Mouse (Mus musculus) neural tube, embryonic 12.5 days (tissue): ENCODE measurements around the gene Lrrc73. TPM values are rescaled to one million over a fixed set of nuclear protein-coding genes. Genes with fewer than 3 reads are reported as not detected.

Source experiments
- ATAC-seq: fragments of 200-750 bp; cut with Nextera tagmentation; 2 replicates; pipeline ENCODE4 v1.8.0; 2017; ENCODE audit warnings: low read depth, mild to moderate bottlenecking, moderate TSS enrichment, moderate library complexity; ENCODE audit not compliant: low FRiP score
- H3K27ac ChIP-seq: fragments of 300-500 bp; sonication (generic); 2 replicates; pipeline ENCODE4 v1.5.1; 2016
- H3K27me3 ChIP-seq: fragments of 300-500 bp; sonication (generic); replicated peaks from 2 replicates; pipeline ENCODE4 v1.6.1; 2016; ENCODE audit warnings: mild to moderate bottlenecking
- H3K36me3 ChIP-seq: fragments of 300-500 bp; sonication (generic); 2 replicates; pipeline ENCODE4 v1.6.1; 2016; ENCODE audit warnings: mild to moderate bottlenecking
- H3K4me1 ChIP-seq: fragments of 300-500 bp; sonication (generic); 2 replicates; pipeline ENCODE4 v1.6.1; 2016
- H3K4me2 ChIP-seq: fragments of 300-500 bp; sonication (generic); replicated peaks from 2 replicates; pipeline ENCODE4 v1.6.1; 2016; ENCODE audit warnings: mild to moderate bottlenecking
- H3K4me3 ChIP-seq: fragments of 300-500 bp; sonication (generic); 2 replicates; pipeline ENCODE4 v1.5.1; 2016
- H3K9ac ChIP-seq: fragments of 300-500 bp; sonication (generic); 2 replicates; pipeline ENCODE4 v1.6.1; 2016; ENCODE audit warnings: mild to moderate bottlenecking
- H3K9me3 ChIP-seq: fragments of 300-500 bp; sonication (generic); 2 replicates; pipeline ENCODE4 v1.6.1; 2016; ENCODE audit warnings: mild to moderate bottlenecking
- whole genome bisulfite sequencing: fragments of 180-500 bp; shearing (Covaris S2); methylation state at CpG from one replicate; pipeline ENCODE4 v1.1.7; 2016; 5-methylcytosine and 5-hydroxymethylcytosine counted together
- polyA plus RNA-seq: library from polyadenylated mRNA; unstranded; fragments of >200 nt; fragmentation: Nextera tagmentation; extraction: Ambion mirVana; gene quantifications from 2 replicates; pipeline ENCODE4 v1.2.1, GENCODE M21; 2016

The Lrrc73 gene
- polyA plus RNA-seq = 3.4 and 3.6 TPM in 2 replicates

DNA sequence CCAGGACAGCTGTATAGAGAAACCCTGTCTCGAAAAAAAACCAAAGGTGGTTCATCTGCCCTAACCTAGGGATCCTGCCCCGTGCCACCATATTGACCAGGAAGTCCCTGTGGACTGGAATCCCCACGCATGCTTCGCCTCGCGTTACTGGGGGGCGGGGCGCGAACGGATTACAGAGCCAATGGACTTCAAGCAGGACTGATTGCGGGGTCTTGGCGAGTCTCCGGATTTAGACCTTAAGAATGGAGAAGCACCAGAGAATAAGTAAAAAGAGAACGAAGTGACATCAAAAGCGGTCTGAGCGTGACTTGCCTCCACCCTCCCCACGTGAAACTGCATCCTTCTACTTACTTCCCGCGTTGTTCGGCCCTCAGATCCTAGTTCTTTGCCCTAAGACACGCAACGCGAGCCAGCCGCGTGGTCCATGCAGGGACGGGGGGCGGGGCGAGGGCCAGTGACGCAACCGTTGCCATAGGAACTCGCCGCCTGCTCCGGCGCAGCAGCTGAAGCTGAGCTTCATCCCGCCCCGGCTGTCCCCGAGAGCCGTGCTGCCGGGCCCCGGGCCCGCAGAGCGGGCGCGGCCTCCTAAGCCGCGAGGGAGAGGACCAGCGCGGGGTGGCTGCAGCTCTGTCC, at the start of gene Lrrc73:
Gene Lrrc73 (plus strand): TSS at position 80 of the 633 bp plus-strand sequence.
- Histone ChIP-seq H3K4me2 (peak within 1 kb of the TSS; percentile 98), H3K36me3 (peaks cover 42% of the 10 kb centered on the region), H3K4me1 (peaks cover 29% of the 10 kb centered on the region), H3K9ac (peak within 1 kb of the TSS; percentile 78), H3K27ac (peak within 1 kb of the TSS; percentile 26; the same call in 1 of the 2 replicates), H3K27me3 (peaks cover 11% of the 10 kb centered on the region), H3K9me3 (no peaks in the 10 kb centered on the region), H3K4me3 (peak within 1 kb of the TSS; percentile 71)
- peak; percentile 89 for ATAC-seq
- 2% methylated on average over 48 of the region's 48 CpGs for WGBS

GRCm38 (mm10) chr17:46206676-46207075, 46.7 kb upstream of the Lrrc73 start:
- Histone ChIP-seq H3K4me1 (peaks cover 15% of the 10 kb centered on the region), H3K4me3 (no peak overlapping the region), H3K27me3 (no peaks in the 10 kb centered on the region), H3K36me3 (peaks cover 58% of the 10 kb centered on the region), H3K9ac (no peak overlapping the region), H3K4me2 (no peak overlapping the region), H3K27ac (no peak overlapping the region), H3K9me3 (no peaks in the 10 kb centered on the region)
- ATAC-seq = no peak

- H3K9ac ChIP-seq = no peak overlapping the region
- WGBS = 91% methylated on average over 3 of the region's 3 CpGs
- H3K27me3 ChIP-seq = no peaks in the 10 kb centered on the region
- H3K4me1 ChIP-seq = no peaks in the 10 kb centered on the region
- H3K36me3 ChIP-seq = peaks cover 86% of the 10 kb centered on the region
- no peak overlapping the region for H3K27ac ChIP-seq
- no peak for ATAC-seq
- no peak overlapping the region for H3K4me2 ChIP-seq
- H3K9me3 ChIP-seq = no peaks in the 10 kb centered on the region
- H3K4me3 ChIP-seq = no peak overlapping the region
Measured at GRCm38 (mm10) chr17:46210550-46210949, 42.8 kb upstream of the Lrrc73 start.

DNA sequence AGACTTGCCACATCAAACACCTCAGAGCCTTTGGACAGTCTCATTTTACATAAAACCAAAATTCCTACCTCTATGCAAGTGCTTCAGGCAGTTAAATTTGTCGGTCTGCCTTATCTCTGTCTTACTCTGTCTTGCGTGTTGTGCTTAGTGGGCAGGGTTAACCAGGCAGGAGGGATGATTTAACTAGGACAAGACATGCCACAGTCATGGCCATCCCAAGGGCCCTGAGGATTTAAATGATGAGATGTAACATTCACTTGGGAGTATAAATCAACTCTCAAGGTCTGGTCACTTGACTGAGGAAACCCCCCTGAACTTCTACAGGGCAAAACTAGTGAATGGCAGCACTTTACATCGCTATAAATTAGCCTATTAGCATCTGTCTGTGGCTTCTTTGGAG, 31.7 kb upstream of the Lrrc73 start:
- peaks cover 94% of the 10 kb centered on the region for H3K36me3 ChIP-seq
- no peaks in the 10 kb centered on the region for H3K9me3 ChIP-seq
- no peak for ATAC-seq
- no peak overlapping the region for H3K9ac ChIP-seq
- H3K4me1 ChIP-seq = no peaks in the 10 kb centered on the region
- no peak overlapping the region for H3K4me3 ChIP-seq
- 96% methylated on average over 3 of the region's 3 CpGs for whole genome bisulfite sequencing
- no peaks in the 10 kb centered on the region for H3K27me3 ChIP-seq
- H3K27ac ChIP-seq = no peak overlapping the region
- H3K4me2 ChIP-seq = no peak overlapping the region

- H3K9ac ChIP-seq = no peak overlapping the region
- H3K27me3 ChIP-seq = no peaks in the 10 kb centered on the region
- peaks cover 96% of the 10 kb centered on the region for H3K36me3 ChIP-seq
- 90% methylated on average over 7 of the region's 7 CpGs for WGBS
- no peak overlapping the region for H3K4me3 ChIP-seq
- no peaks in the 10 kb centered on the region for H3K4me1 ChIP-seq
- ATAC-seq = no peak
- no peak overlapping the region for H3K27ac ChIP-seq
- no peaks in the 10 kb centered on the region for H3K9me3 ChIP-seq
- no peak overlapping the region for H3K4me2 ChIP-seq
Measured at GRCm38 (mm10) chr17:46227576-46227975, 25.8 kb upstream of the Lrrc73 start.

DNA sequence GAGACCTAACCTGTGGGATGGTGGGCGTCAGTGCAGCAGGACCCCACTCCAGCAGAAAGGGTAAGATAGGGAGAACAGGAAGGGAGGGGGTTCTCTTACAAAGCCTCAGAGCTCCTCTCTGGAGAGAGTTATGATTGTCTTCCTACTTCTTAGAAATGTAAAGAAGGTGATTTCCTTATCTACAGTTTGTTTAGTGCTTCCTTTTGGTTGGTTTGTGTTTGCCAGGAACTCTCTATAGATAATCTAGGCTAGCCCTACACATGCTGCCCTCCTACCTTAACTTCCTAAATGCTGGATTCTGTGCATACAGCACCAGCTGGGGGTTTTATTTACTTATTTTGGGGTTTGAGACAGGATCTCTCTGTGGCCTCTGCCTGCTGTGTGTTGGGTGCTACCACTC, 17.3 kb upstream of the Lrrc73 start:
- Histone ChIP-seq H3K4me2 (no peak overlapping the region), H3K27ac (no peak overlapping the region), H3K9me3 (no peaks in the 10 kb centered on the region), H3K4me3 (no peak overlapping the region), H3K27me3 (no peaks in the 10 kb centered on the region), H3K4me1 (no peaks in the 10 kb centered on the region), H3K9ac (0 out of 2 replicates have a peak overlapping the region, but pooled peaks have one; percentile 13), H3K36me3 (peaks cover 86% of the 10 kb centered on the region)
- WGBS = 93% methylated on average over 1 of the region's 1 CpGs
- no peak for ATAC-seq

GRCm38 (mm10) chr17:46237079-46237478, 16.3 kb upstream of the Lrrc73 start:
- WGBS = 93% methylated on average over 6 of the region's 6 CpGs
- Histone ChIP-seq H3K4me1 (no peaks in the 10 kb centered on the region), H3K27me3 (no peaks in the 10 kb centered on the region), H3K4me3 (no peak overlapping the region), H3K4me2 (no peak overlapping the region), H3K36me3 (peaks cover 88% of the 10 kb centered on the region), H3K27ac (no peak overlapping the region), H3K9ac (no peak overlapping the region), H3K9me3 (no peaks in the 10 kb centered on the region)
- no peak for ATAC-seq

DNA sequence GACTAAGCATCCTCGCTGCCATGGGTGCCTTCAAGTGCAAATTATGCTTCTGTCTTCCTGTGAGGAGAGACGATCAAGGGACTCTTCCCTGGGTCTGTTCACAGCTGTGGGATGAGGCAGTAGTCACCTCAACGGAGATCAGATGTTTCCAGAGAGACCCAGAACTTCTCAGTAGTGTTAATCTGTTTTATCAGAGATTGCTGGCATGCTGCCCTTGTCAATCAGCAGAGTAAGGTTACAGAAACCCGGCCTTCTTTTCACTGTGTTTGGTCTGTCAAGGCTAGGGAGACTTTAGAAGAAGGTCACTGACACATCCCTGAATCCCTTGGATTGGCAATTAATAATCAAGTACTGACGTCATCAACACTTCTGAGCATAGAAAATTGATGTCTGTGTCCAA, 15.9 kb upstream of the Lrrc73 start:
- ATAC-seq = no peak
- H3K4me3 ChIP-seq = no peak overlapping the region
- H3K27me3 ChIP-seq = no peaks in the 10 kb centered on the region
- H3K27ac ChIP-seq = no peak overlapping the region
- WGBS = 88% methylated on average over 5 of the region's 5 CpGs
- no peak overlapping the region for H3K4me2 ChIP-seq
- no peaks in the 10 kb centered on the region for H3K4me1 ChIP-seq
- H3K9me3 ChIP-seq = no peaks in the 10 kb centered on the region
- H3K36me3 ChIP-seq = peaks cover 88% of the 10 kb centered on the region
- H3K9ac ChIP-seq = no peak overlapping the region

DNA sequence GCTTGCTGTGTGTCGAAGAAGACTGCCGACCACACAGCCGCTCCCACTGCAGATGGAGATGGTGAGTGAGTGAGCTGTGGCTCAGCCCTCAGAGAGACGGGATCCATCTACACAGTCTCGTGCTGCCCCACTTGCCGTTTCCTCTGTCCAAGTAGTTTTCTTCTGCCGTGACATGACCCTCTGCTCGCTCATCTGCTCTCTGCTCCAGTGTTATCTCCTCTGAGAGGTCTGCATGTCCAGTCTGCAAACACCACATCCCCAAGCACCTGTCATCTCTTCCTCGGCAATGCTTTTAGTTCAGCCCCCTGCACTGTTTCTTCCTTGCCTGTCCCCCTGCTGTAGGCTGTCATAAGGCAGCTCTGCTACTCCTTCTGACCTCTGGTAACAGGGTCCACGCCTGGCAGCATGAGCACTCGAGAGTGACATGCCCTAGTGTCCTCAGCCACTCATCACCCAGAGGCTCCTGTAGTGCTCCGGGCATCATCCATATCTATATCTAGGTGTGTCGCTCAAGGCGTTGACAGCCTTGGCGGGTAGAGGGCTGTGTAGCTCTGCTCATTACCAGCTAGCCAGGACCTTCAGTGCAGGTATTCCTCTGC, 13.7 kb upstream of the Lrrc73 start:
- Histone ChIP-seq H3K9me3 (no peaks in the 10 kb centered on the region), H3K9ac (no peak overlapping the region), H3K27ac (no peak overlapping the region), H3K4me2 (no peak overlapping the region), H3K4me1 (no peaks in the 10 kb centered on the region), H3K4me3 (no peak overlapping the region), H3K36me3 (peaks cover 90% of the 10 kb centered on the region), H3K27me3 (no peaks in the 10 kb centered on the region)
- WGBS = 93% methylated on average over 15 of the region's 15 CpGs
- ATAC-seq = no peak

GRCm38 (mm10) chr17:46241471-46241870, 11.9 kb upstream of the Lrrc73 start:
- Histone ChIP-seq H3K9me3 (no peaks in the 10 kb centered on the region), H3K36me3 (peaks cover 96% of the 10 kb centered on the region), H3K4me3 (no peak overlapping the region), H3K4me1 (peaks cover under 1% of the 10 kb centered on the region; the same call in 1 of the 2 replicates), H3K4me2 (no peak overlapping the region), H3K27me3 (no peaks in the 10 kb centered on the region), H3K9ac (no peak overlapping the region), H3K27ac (no peak overlapping the region)
- 84% methylated on average over 11 of the region's 11 CpGs for WGBS
- no peak for ATAC-seq

- Histone ChIP-seq H3K4me1 (peaks cover 8% of the 10 kb centered on the region), H3K27me3 (no peaks in the 10 kb centered on the region), H3K4me2 (no peak overlapping the region), H3K4me3 (no peak overlapping the region), H3K9ac (no peak overlapping the region), H3K27ac (no peak overlapping the region), H3K36me3 (peaks cover 90% of the 10 kb centered on the region), H3K9me3 (no peaks in the 10 kb centered on the region)
- 87% methylated on average over 13 of the region's 13 CpGs for WGBS
- no peak for ATAC-seq
Measured at GRCm38 (mm10) chr17:46242274-46242673, 11.1 kb upstream of the Lrrc73 start.

- no peak for ATAC-seq
- Histone ChIP-seq H3K27ac (no peak overlapping the region), H3K27me3 (no peaks in the 10 kb centered on the region), H3K9ac (no peak overlapping the region), H3K4me3 (no peak overlapping the region), H3K4me2 (no peak overlapping the region), H3K9me3 (no peaks in the 10 kb centered on the region), H3K4me1 (peaks cover 8% of the 10 kb centered on the region), H3K36me3 (peaks cover 85% of the 10 kb centered on the region)
- WGBS = 88% methylated on average over 4 of the region's 4 CpGs
Measured at GRCm38 (mm10) chr17:46242993-46243392, 10.3 kb upstream of the Lrrc73 start.

DNA sequence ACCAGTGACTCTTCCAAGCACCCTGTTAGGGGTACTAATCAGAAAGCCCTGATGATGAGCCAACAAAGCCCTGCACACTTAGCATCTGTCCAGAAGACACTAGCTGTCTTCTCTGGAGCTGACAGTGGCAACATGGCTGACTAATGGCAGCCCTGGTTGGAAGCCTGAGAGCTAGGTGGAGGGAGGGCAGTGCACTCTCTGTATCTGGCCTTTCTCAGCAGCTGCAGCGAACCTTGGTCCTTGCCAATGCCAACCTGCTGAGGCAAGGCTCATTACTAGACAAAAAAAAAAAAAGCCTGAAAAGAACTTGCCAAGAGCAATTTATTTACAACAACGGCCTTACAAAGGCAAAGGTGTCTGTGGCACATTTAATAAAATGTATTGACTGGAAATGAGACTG, 9.7 kb upstream of the Lrrc73 start:
- H3K27me3 ChIP-seq = no peaks in the 10 kb centered on the region

More for the DNA sequence above, 9.7 kb upstream of the Lrrc73 start:
- 56% methylated on average over 2 of the region's 2 CpGs for WGBS
- peaks cover 10% of the 10 kb centered on the region for H3K4me1 ChIP-seq
- H3K27ac ChIP-seq = no peak overlapping the region
- no peak overlapping the region for H3K9ac ChIP-seq
- no peak overlapping the region for H3K4me2 ChIP-seq
- H3K36me3 ChIP-seq = peaks cover 78% of the 10 kb centered on the region
- no peaks in the 10 kb centered on the region for H3K9me3 ChIP-seq
- no peak overlapping the region for H3K4me3 ChIP-seq
- no peak for ATAC-seq
